Mouse (Mus musculus) stomach, postnatal 0 days (tissue): ENCODE measurements around the gene Gm20604.

Source experiments
- CTCF ChIP-seq: IDR thresholded peaks from 2 replicates; pipeline ENCODE4 v1.5.1; 2016; ENCODE audit warnings: antibody characterized with exemption, low read depth, mild to moderate bottlenecking, moderate library complexity
- EP300 ChIP-seq: optimal IDR thresholded peaks from 2 replicates; pipeline ENCODE3; 2016; ENCODE audit warnings: antibody characterized with exemption

DNA sequence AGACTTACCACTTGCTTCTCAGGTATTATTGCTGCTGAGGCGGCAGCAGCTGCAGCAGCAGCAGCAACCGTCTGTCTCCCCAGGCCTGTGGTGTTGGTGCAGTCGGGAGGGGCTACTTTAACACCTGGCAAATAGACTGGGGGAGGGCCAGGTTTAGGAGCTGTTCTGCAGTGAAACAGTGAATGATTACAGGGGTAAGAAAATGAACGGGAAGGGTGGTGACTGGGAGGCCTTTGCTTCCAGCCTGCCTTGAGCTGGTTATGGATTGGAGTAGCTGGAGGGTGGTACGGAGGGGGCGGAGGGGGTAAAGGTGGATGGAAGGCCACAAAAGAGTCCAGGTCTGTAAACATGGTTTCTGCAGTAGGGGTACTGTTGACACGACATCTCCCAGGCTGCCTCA, 29.5 kb upstream of the Gm20604 start:
- TF ChIP-seq CTCF = no peak
- TF ChIP-seq EP300 = no peak
